Mouse (Mus musculus) embryonic facial prominence, embryonic 13.5 days (tissue): Measurements from ENCODE around the gene Zfp706. TPM values are rescaled to one million over a fixed set of nuclear protein-coding genes. Genes with fewer than 3 reads are reported as not detected.

ENCODE experiments used
- ATAC-seq: fragments of 200-750 bp; cut with Nextera tagmentation; 2 replicates; pipeline ENCODE4 v1.8.0; 2017; ENCODE audit warnings: low read depth; ENCODE audit not compliant: insufficient number of reproducible peaks, insufficient read depth, low FRiP score, low TSS enrichment
- H3K27ac ChIP-seq: fragments of 300-500 bp; sonication (generic); 2 replicates; pipeline ENCODE4 v1.5.1; 2015; ENCODE audit warnings: moderate library complexity, mild to moderate bottlenecking, inconsistent platforms
- H3K27me3 ChIP-seq: fragments of 300-500 bp; sonication (generic); 2 replicates; pipeline ENCODE4 v1.6.1; 2015; ENCODE audit warnings: mild to moderate bottlenecking, inconsistent platforms
- H3K36me3 ChIP-seq: fragments of 300-500 bp; sonication (generic); 2 replicates; pipeline ENCODE4 v1.6.1; 2015; ENCODE audit warnings: mild to moderate bottlenecking, inconsistent platforms
- H3K4me1 ChIP-seq: fragments of 300-500 bp; sonication (generic); 2 replicates; pipeline ENCODE4 v1.6.1; 2015; ENCODE audit warnings: inconsistent platforms
- H3K4me2 ChIP-seq: fragments of 300-500 bp; sonication (generic); 2 replicates; pipeline ENCODE4 v1.6.1; 2015; ENCODE audit warnings: moderate library complexity, mild to moderate bottlenecking, inconsistent platforms
- H3K4me3 ChIP-seq: fragments of 300-500 bp; sonication (generic); 2 replicates; pipeline ENCODE4 v1.5.1; 2015; ENCODE audit warnings: mild to moderate bottlenecking, inconsistent platforms
- H3K9ac ChIP-seq: fragments of 300-500 bp; sonication (generic); 2 replicates; pipeline ENCODE4 v1.6.1; 2015; ENCODE audit warnings: mild to moderate bottlenecking, inconsistent platforms
- H3K9me3 ChIP-seq: fragments of 300-500 bp; sonication (generic); 2 replicates; pipeline ENCODE4 v1.6.1; 2016; ENCODE audit warnings: inconsistent platforms
- WGBS: fragments of 180-500 bp; shearing (Covaris S2); methylation state at CpG from one replicate; pipeline ENCODE4 v1.1.7; 2015; ENCODE audit warnings: mixed read lengths; 5-methylcytosine and 5-hydroxymethylcytosine counted together
- polyA plus RNA-seq: library from polyadenylated mRNA; unstranded; fragments of >200 nt; fragmentation: Nextera tagmentation; extraction: Ambion mirVana; gene quantifications from 2 replicates; pipeline ENCODE4 v1.2.1, GENCODE M21; 2015

Zfp706 gene
- polyA plus RNA-seq, 1 experiment from 2014 or later, result 449 TPM

DNA sequence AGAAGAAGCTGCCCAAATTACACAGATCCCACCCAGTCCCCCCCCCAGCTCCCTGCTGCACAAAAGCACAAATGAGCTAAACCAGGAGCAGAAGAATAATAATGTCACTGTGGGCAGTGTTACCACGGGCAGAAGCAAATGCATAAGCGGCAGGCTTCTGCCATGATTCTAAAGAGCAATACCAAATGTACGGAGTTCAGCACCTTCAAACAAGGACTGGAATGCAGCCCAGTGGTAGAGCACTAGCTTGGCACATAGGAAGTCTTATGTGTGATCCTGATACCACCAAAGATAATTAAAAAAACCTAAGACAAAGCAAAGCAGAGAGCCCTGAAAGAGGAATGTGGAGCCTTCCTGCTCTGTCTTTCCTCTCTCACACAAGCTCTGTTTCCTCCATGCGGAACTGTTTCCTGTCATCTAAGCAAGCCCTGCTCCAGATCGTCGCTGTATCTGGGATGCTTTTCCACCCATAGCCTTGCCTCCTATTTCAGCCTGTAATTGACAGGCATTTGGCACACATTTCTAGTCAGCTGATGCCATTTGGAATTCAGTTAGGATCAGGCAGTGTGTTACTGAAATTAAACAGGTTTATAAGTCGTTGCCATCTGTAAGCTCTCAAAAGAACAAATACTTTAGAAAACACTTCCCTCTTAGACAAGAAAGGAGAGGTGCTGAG is 29.0 kb upstream of the Zfp706 start:
- Histone ChIP-seq H3K4me3 (no peak overlapping the region), H3K9ac (no peak overlapping the region), H3K4me2 (no peak overlapping the region), H3K4me1 (peaks cover 14% of the 10 kb centered on the region), H3K9me3 (no peaks in the 10 kb centered on the region), H3K27ac (no peak overlapping the region; the same call in 1 of the 2 replicates), H3K36me3 (no peaks in the 10 kb centered on the region), H3K27me3 (no peaks in the 10 kb centered on the region)
- WGBS, result 47% methylated on average over 7 of the region's 7 CpGs
- ATAC-seq, result no peak

GRCm38 (mm10) chr15:37034155-37034554 is 26.6 kb upstream of the Zfp706 start:
- Histone ChIP-seq H3K9me3 (no peaks in the 10 kb centered on the region), H3K27me3 (no peaks in the 10 kb centered on the region), H3K36me3 (no peaks in the 10 kb centered on the region), H3K4me2 (no peak overlapping the region), H3K4me1 (peaks cover 21% of the 10 kb centered on the region), H3K9ac (no peak overlapping the region), H3K4me3 (no peak overlapping the region), H3K27ac (no peak overlapping the region)
- no peak for ATAC-seq
- 89% methylated on average over 2 of the region's 2 CpGs for WGBS

DNA sequence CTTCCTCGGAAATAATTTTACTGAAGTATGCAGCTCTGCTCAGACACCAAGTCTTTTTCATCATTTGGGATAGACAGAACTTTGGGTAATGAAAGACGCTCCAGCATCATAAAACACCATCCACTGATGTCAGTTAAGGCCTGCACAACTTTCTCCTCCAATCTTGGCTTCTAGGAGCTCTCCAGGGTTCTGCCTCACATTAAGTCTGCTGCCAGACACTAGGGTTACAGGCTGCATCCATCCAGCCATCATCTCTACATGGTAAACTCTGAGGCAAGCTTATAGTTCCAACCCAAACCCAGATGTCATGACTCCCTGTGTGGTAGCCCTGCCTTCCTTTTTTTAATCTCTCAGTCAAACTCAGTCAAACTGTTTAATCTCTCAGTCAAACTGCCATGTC is 25.9 kb upstream of the Zfp706 start:
- Histone ChIP-seq H3K9ac (no peak overlapping the region), H3K27ac (no peak overlapping the region), H3K36me3 (no peaks in the 10 kb centered on the region), H3K9me3 (no peaks in the 10 kb centered on the region), H3K4me1 (peaks cover 21% of the 10 kb centered on the region), H3K27me3 (no peaks in the 10 kb centered on the region), H3K4me2 (no peak overlapping the region), H3K4me3 (no peak overlapping the region)
- no peak for ATAC-seq
- WGBS, result 83% methylated on average over 2 of the region's 2 CpGs

GRCm38 (mm10) chr15:37031334-37032150 is 24.0 kb upstream of the Zfp706 start:
- H3K4me3 ChIP-seq, result no peak overlapping the region
- no peak for ATAC-seq
- 30% methylated on average over 6 of the region's 6 CpGs for WGBS
- no peak overlapping the region for H3K4me2 ChIP-seq
- no peaks in the 10 kb centered on the region for H3K9me3 ChIP-seq
- no peaks in the 10 kb centered on the region for H3K36me3 ChIP-seq
- H3K9ac ChIP-seq, result no peak overlapping the region
- H3K27me3 ChIP-seq, result no peaks in the 10 kb centered on the region
- H3K27ac ChIP-seq, result no peak overlapping the region
- H3K4me1 ChIP-seq, result peaks cover 15% of the 10 kb centered on the region

- Histone ChIP-seq H3K4me1 (peaks cover 12% of the 10 kb centered on the region), H3K27ac (no peak overlapping the region), H3K4me3 (no peak overlapping the region), H3K9me3 (no peaks in the 10 kb centered on the region), H3K36me3 (no peaks in the 10 kb centered on the region), H3K4me2 (no peak overlapping the region), H3K9ac (no peak overlapping the region), H3K27me3 (no peaks in the 10 kb centered on the region)
- no peak for ATAC-seq
- 90% methylated on average over 3 of the region's 3 CpGs for WGBS
Measured at GRCm38 (mm10) chr15:37030929-37031328, 23.4 kb upstream of the Zfp706 start.

- ATAC-seq, result no peak
- Histone ChIP-seq H3K9ac (no peak overlapping the region), H3K4me2 (no peak overlapping the region), H3K9me3 (no peaks in the 10 kb centered on the region), H3K36me3 (no peaks in the 10 kb centered on the region), H3K27ac (no peak overlapping the region), H3K27me3 (no peaks in the 10 kb centered on the region), H3K4me3 (no peak overlapping the region), H3K4me1 (peaks cover 9% of the 10 kb centered on the region; the same call in 1 of the 2 replicates)
Measured at GRCm38 (mm10) chr15:37027956-37028355, 20.4 kb upstream of the Zfp706 start.

- H3K9me3 ChIP-seq, result no peaks in the 10 kb centered on the region
- 77% methylated on average over 4 of the region's 4 CpGs for WGBS
- no peak for ATAC-seq
Measured at GRCm38 (mm10) chr15:37026458-37026857, 18.9 kb upstream of the Zfp706 start.

DNA sequence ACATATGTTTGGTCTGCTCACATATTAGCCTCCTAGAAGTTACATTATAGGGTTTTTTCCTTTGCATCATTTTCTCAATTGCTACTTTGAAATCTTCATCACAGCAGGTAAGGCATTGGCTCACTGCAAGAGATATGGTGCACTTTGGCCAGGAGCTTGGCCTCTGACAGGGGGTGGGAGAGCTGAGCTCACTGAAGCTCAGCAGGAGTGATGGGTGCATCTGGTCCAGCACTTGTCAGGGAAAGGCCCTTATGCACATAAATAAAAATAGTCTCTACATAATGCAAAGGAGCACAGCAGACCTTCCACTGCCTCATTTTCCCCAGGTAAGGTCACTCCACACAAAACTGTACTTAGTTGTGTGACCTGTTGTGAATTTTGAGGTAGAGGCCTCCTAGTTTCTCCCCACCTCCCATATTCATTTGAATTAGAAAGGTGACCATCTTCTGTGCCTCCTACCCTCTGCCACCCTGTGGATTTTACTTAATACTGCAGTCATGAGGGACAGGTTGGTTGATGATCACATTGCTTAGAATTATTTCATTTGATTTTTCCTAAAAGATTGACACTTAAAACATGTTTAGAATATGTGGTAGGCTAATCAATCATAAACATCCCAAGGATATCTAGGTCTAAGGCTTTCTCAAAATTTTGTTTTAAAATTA is 13.1 kb upstream of the Zfp706 start:
- Histone ChIP-seq H3K27ac (no peak overlapping the region), H3K9ac (no peak overlapping the region), H3K9me3 (no peaks in the 10 kb centered on the region), H3K4me1 (no peaks in the 10 kb centered on the region), H3K36me3 (no peaks in the 10 kb centered on the region), H3K4me3 (no peak overlapping the region), H3K4me2 (no peak overlapping the region), H3K27me3 (no peaks in the 10 kb centered on the region)
- no peak for ATAC-seq

More at GRCm38 (mm10) chr15:37026458-37026857, 18.9 kb upstream of the Zfp706 start:
- Histone ChIP-seq H3K9ac (no peak overlapping the region), H3K27me3 (no peaks in the 10 kb centered on the region), H3K4me1 (peaks cover 7% of the 10 kb centered on the region; the same call in 1 of the 2 replicates), H3K4me2 (no peak overlapping the region), H3K4me3 (no peak overlapping the region), H3K27ac (no peak overlapping the region), H3K36me3 (no peaks in the 10 kb centered on the region)

DNA sequence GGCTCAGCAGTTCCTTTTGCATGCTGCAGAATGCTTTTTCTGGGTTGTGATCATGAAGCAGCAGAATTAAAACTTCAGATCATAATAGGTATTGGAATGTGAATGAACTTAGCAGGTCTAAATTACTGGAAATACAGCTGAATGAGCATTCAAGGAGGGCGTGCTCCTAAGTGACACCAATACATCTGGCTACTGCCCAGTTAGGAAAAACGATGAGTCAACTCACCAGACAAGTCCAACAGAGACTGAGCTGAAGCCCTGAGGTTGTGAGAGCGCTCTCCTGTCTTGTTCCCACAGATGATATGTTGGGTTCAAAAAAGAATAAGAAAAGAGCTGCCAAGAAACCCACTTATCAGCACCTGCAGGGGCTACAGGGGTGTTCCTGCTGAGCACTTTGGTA is 11.9 kb upstream of the Zfp706 start:
- 68% methylated on average over 3 of the region's 3 CpGs for WGBS
- Histone ChIP-seq H3K36me3 (no peaks in the 10 kb centered on the region), H3K9ac (no peak overlapping the region), H3K4me1 (no peaks in the 10 kb centered on the region), H3K4me2 (no peak overlapping the region), H3K4me3 (no peak overlapping the region), H3K27me3 (no peaks in the 10 kb centered on the region), H3K27ac (no peak overlapping the region), H3K9me3 (no peaks in the 10 kb centered on the region)
- no peak for ATAC-seq

GRCm38 (mm10) chr15:37011897-37012296 is 4.3 kb upstream of the Zfp706 start:
- Histone ChIP-seq H3K9me3 (no peaks in the 10 kb centered on the region), H3K27ac (no peak overlapping the region), H3K9ac (no peak overlapping the region), H3K4me3 (no peak overlapping the region), H3K4me1 (peaks cover 4% of the 10 kb centered on the region), H3K4me2 (no peak overlapping the region), H3K36me3 (no peaks in the 10 kb centered on the region), H3K27me3 (no peaks in the 10 kb centered on the region)
- 90% methylated on average over 7 of the region's 7 CpGs for WGBS
- ATAC-seq, result no peak

DNA sequence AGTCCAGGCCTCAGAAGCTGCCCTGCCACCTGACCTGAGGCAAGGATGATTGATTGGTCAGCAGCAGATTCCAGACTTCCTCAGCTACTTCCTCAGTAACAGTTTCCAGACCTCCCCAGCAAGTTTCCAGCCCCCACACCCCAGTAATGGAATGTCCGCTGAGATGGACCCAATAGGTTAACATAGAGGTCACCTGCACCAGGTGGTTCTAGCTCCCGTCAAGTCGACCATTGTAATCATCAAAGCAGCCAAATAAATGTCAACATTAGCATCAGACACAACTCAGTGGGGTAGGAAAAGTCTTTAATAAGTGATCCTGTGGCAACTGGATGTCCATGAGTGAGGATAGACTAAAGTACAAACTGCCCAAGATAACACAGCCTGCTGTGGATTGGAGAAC is 3.7 kb upstream of the Zfp706 start:
- Histone ChIP-seq H3K4me3 (no peak overlapping the region), H3K27me3 (no peaks in the 10 kb centered on the region)
- WGBS, result 51% methylated on average over 3 of the region's 3 CpGs

DNA sequence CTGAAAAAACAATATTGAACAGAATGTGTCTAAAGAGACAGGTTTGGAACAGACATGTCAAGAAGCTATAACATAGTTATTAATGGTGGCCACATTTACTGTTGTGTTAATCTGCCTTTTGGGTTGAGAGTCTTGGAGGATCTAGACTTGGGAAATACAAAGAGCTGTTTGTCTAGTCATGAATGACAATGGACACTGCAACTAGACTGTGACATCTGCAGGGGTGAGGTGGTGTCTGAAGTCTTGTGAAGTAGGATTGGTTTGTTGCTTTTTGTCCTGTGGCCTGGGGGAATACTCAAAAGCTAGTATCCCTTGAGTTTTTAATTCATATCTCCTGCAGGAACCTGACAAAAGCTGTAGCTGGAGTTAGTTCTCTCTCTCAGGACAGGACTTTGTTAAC is 973 bp upstream of the Zfp706 start:
- Histone ChIP-seq H3K9ac (no peak overlapping the region), H3K4me3 (no peak overlapping the region), H3K4me2 (no peak overlapping the region), H3K9me3 (no peaks in the 10 kb centered on the region), H3K36me3 (0 out of 2 replicates have a peak, but pooled peaks cover under 1% of the 10 kb centered on the region), H3K27ac (no peak overlapping the region), H3K4me1 (peaks cover 18% of the 10 kb centered on the region), H3K27me3 (no peaks in the 10 kb centered on the region)
- ATAC-seq, result no peak

More for the DNA sequence above, 3.7 kb upstream of the Zfp706 start:
- Histone ChIP-seq H3K9me3 (no peaks in the 10 kb centered on the region), H3K36me3 (no peaks in the 10 kb centered on the region), H3K4me1 (peaks cover 4% of the 10 kb centered on the region), H3K9ac (no peak overlapping the region), H3K4me2 (no peak overlapping the region), H3K27ac (no peak overlapping the region)
- no peak for ATAC-seq
